Mouse (Mus musculus) adrenal gland (tissue): Measurements from ENCODE around the gene Gcc1.

Experiments
- intact Hi-C: fragments of 180-260 bp; cut with DNase I; formaldehyde crosslinking; loops from one replicate; pipeline ENCODE4 v1.15.1; 2025

Gcc1 gene

DNA sequence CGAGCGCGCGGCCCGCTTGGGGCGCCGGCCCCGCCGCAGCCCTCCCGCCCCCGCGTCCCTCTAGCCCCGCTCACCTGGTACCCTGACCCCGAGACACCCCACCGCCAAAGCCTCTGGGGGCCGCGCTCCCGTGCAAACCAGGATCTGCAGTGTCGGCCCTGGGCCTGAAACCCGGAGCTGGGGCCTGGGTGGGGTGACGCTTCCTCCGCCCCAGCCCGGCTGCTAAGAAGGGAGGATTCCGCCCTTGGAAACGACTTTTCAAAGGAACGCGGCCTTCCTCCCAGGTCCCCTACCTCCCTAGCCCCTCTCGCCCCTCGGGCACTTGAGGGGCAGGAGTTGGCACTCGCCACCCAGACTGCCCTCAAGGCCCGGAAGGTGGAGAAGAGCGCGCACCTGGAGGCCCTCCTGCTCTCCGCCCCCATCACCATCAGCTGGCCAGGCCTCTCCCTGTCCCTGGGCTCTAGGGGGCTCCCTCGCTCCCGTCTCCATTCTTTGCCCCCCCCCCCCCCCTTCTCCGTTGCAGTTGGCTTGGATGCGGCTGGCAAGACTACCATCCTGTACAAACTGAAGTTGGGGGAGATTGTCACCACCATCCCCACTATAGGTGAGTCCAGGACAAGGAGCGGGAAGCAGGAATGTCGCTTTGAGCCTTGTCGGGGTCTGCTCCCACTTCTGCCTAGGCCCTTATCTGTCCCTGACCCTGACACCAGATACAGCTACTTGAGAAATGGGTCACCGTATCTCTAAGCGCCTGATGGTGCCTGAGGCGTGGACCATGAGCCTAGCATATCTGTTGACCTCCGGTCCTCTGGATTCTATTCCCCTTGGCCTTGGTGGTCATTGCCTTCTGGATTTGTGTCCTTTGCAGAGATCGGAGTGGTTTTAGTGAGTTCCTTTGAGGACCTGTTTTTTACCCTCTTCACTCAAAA is 4.2 kb downstream of the Gcc1 start:
- intact Hi-C loops: loop anchor here (5.0 kb wide), 1 partner anchor 162 kb away; no protein-coding TSS in a partner anchor

- intact Hi-C loops: loop anchor here (5.0 kb wide), 1 partner anchor 161 kb away; no protein-coding TSS in a partner anchor
These were observed 4.9 kb downstream of the Gcc1 start, which contains the start of gene Arf5 for GRCm38 (mm10) chr6:28423313-28423712. Arf5 (plus strand) TSS chr6:28423560.

- intact Hi-C loops: loop anchor here (5.0 kb wide), 1 partner anchor 160 kb away; no protein-coding TSS in a partner anchor
These were observed 5.4 kb downstream of the Gcc1 start for GRCm38 (mm10) chr6:28422651-28423290.

DNA sequence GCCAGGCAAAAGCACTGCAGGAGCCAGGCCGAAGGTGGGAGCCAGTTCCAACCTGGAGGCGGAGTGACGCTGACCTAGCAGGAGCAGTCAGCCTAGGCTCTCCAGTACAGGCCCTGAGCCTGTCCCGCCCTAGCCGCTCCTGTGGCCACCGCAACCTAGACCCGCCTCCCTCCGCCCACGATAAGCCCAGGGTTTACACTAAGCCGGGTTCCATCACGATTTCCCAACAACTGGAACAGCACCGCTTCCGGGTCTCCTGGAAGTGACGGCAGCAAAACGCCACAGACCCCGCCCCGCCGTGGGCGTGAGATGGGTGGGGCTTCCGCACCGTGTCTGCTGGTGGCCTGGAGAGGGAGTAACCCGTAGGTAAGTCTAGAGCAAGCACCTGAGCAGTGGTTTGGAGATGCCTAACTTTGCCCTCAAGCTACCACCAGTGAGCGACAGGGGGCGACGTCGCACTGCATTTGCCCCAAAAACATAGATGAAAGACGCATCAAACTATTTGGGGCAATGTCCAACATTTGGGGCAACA is 6.7 kb downstream of the Gcc1 start:
- intact Hi-C loops: loop anchor here (5.0 kb wide), 1 partner anchor 159 kb away; no protein-coding TSS in a partner anchor

DNA sequence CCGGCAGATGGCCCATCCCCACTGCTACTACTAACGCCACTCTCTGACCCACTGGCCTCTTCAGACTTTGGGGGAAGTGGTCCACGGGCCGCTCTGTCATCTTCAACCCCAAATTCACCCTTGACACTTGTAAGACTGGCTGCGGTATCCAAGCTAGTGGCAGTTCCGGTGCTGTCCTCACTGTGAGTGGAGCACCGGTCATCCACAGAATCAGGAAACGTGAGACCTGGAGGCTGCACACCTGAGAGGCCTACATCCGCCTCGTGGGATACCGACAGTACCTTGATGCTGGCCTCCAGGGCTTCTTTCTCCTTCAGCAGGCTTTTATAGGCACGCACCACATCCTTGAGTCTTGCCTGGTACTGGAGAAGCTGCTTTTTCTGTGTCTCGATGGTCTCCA is 7.3 kb downstream of the Gcc1 start:
- intact Hi-C loops: loop anchor here (5.0 kb wide), 1 partner anchor 159 kb away; no protein-coding TSS in a partner anchor

- intact Hi-C loops: loop anchor here (5.0 kb wide), 1 partner anchor 158 kb away; no protein-coding TSS in a partner anchor
These were observed 7.8 kb downstream of the Gcc1 start for GRCm38 (mm10) chr6:28420361-28420760.

GRCm38 (mm10) chr6:28419673-28420072 is 8.5 kb downstream of the Gcc1 start:
- intact Hi-C loops: loop anchor here (5.0 kb wide), 1 partner anchor 157 kb away; no protein-coding TSS in a partner anchor

- intact Hi-C loops: no loop called here
These were observed 9.7 kb downstream of the Gcc1 start for GRCm38 (mm10) chr6:28418449-28418848.

GRCm38 (mm10) chr6:28416981-28417380 is 11.2 kb downstream of the Gcc1 start:
- intact Hi-C loops: no loop called here

DNA sequence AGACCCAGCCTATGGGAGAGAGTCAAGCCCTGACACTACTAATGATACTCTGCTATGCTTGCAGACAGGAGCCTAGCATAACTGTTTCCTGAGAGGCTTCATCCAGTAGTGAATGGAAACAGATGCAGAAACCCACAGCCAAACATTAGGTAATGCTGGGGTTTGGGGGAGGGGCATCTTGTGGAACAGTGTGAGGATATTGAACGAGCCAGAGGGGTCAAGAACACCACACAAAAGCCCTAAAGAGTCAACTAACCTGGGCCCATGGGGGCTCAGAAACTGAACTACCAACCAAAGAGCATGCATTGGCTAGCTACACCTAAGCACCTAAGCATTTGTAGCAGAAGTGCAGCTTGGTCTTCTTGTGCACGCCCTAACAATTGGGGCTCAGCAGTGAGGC is 17.0 kb downstream of the Gcc1 start:
- intact Hi-C loops: no loop called here

DNA sequence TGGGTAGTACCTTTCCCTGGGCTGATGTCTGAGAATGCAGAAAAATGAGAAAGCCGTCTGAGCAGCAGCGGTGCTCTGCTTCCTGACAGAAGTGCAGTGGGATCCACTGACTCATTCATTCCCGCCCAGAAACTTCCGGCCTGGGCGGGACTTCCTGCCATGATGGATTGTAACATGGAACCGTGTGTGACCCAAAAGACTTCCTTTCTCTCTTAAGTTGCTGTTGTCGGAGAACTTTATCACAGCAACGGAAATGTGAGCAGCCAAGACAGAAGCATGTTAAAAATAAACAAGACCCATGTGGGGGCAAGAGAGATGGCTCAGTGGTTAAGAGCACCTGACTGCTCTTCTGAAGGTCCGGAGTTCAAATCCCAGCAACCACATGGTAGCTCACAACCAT is 18.1 kb downstream of the Gcc1 start:
- intact Hi-C loops: no loop called here

DNA sequence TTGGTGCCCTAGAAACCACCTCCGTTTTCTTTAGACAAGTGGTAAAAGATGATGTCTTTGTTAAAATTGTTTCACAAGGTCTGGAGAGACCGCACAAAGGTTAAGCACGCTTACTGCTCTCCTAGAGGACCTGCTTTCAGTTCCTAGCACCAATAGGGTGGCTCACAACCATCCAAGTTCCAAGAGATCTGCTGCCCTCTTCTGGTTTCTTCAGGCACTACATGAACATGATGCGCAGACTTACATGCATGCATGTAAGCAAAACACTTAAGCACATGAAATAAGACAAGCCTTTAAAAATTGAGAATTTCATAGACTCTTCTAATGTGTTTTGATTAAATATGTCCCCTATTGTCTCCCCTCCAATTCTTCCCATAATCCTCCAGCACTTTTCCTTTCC is 28.4 kb downstream of the Gcc1 start:
- intact Hi-C loops: no loop called here

DNA sequence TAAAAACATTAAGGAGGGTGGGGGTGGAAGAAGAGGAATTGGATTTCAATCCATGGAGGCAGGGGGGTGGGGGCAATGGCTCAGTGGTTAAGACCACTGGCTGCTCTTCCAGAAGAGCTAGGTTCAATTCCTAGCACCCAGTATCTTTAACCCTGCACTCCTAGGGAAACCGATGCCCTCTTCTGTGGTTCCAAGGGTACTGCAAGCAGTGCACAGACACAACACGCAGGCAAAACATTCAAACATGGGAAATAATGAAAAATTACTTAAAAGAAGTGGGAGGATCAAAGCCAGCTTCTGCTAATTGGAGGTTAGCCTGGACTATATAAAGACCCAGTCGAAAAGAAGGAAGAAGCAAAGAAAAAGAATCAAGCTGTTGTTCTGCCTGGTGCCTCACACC is 29.5 kb downstream of the Gcc1 start:
- intact Hi-C loops: no loop called here

DNA sequence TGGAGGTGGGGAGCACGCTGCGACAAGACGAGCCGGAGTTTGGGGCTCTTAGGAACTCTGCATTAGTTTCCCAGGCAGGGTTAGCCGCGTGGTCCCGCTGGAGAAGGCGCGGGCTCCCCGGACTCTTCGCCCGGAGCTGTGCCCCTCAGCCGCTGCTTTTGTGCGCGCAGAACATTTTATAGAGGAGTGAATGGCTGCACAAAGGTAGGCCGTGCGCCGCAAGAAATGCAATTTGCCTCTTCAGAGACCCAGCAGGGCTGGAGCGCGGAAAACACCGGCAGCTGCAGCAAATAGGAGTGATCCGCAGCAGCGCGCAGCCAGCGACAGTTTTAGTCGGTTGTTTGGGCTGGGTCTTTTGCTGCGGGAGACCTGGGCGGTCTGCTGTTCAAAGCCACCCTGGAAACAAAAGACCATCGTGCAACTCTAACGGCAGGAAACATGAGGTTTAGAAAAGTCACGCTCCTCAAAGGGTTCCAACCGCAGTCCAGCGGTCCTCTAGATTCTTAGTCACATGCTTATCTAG is 30.4 kb downstream of the Gcc1 start, which contains the start of gene Zfp800:
Zfp800 (minus strand) TSS at position 325 of the 523 bp plus-strand sequence.
- intact Hi-C loops: no loop called here

GRCm38 (mm10) chr6:28396853-28397457 is 31.2 kb downstream of the Gcc1 start:
- intact Hi-C loops: no loop called here

- intact Hi-C loops: no loop called here
These were observed 31.9 kb downstream of the Gcc1 start for GRCm38 (mm10) chr6:28396051-28396852.

DNA sequence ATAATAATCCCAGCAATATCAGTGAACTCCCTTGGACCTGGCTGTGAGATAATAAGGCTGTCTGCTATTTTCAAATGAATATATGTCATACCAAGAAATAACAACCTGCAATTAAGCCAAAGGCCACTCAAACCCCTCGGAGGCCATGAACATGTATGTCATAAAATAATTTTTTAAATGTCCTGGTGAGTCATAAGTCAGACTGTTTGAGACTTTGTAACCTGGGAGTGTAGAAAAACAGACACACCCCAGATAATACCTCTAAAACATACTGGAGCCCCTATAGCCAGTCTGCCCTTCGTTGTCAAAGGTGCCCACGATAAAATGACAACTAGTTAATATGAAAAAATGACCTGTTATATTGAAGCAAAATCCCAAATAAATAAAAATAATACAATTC is 39.2 kb downstream of the Gcc1 start:
- intact Hi-C loops: no loop called here

DNA sequence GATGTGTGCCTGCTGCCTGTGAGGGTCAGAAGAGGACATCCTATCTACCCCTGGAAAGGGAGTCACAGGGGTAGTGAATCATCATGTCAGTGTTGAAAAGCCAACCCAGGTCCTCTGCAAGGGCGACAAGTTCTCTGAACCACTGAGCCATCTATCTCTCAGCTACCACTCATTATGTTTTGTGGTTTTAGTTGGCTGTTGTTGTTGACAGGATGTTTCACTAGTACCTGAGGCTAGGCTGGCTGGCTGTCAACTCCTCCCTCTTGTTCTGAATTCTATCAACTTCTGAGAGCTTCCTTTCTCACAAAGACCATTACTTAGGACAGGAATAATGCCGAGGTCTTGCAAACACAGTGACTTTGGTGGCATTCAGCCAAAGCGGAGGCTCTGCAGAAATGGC is 43.0 kb downstream of the Gcc1 start:
- intact Hi-C loops: no loop called here

DNA sequence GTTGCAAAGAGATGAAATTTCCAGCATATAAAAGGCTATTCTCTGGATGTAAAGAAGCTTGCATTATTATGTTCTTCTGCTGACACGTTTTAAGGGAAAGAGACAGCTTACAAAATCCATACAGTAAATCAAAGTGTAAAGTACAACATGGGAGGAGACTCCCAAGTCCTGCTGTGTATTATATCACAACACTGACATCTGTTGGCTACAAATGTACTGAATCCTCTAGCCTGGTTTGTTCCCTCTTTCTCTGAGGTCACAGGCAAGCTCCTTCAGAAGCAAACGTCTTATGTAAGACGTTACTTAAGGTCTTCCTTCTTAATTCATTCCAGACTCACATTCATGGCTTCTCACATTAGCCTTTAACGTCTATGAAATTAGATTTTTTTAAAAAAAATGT is 46.2 kb downstream of the Gcc1 start:
- intact Hi-C loops: no loop called here
